In genomic region chr3:80769506-80770235, GRCm38 (mm10) we compare ENCODE assay signal across 15 mouse cellular contexts.
DNase-seq lines count a peak whose midpoint lies in the region; ATAC-seq lines count a peak whose summit lies in the region.
"Had no signal": no experiment of that assay in that cellular context is flagged by ENCODE, and none has a peak within 500 bp of the region (broad histone marks: within the 10 kb centered on the region; RNA-seq: fewer than 3 reads in every experiment).

No protein-coding gene starts in this region.

- ATAC-seq in frontal cortex, adult (ENCODE audit: low TSS enrichment): 0 out of 2 replicates have a peak, but pooled peaks have one; percentile 13
- ATAC-seq: CD4-positive, CD25-positive, alpha-beta regulatory T cell, adult 4 months had no signal

- no peak for DNase-seq in frontal cortex, postnatal 25 days (ENCODE audit: low spot score in 2 of 2)
- DNase-seq in cerebellum, adult 18-20 months: peak; percentile 79 to 90
- DNase-seq in cerebellum, postnatal 14 days: peak; percentile 79 to 87
- no peak for DNase-seq in right cerebral cortex, postnatal 14 days
- no peak for DNase-seq in urinary bladder, postnatal 36 days (ENCODE audit: low spot score in 2 of 2)
- DNase-seq in MN1 (ENCODE audit: low spot score): no peak
- DNase-seq: adrenal gland, postnatal 36 days; kidney, postnatal 25 days; lung, adult 18-20 months; lung, postnatal 14 days; right cerebral cortex, adult 18-20 months; thymus, adult 18-20 months; thymus, postnatal 36 days had no signal

Comparison
In these comparisons a context has a peak if more than half of its experiments do, and no peak if none do; other contexts are left out.
1. DNase-seq: peak in cerebellum, adult 18-20 months (2 of 2) and cerebellum, postnatal 14 days (2 of 2); none in frontal cortex, postnatal 25 days (0 of 2), right cerebral cortex, postnatal 14 days (single experiment), urinary bladder, postnatal 36 days (0 of 2) and MN1 (single experiment).